Mouse (Mus musculus) intestine, embryonic 16.5 days (tissue): ENCODE measurements at regions not wholly inside any gene's neighbourhood (a gene's known extent, or its start where the extent isn't known, plus 50 kb on each side); places are given as distances from the start of the nearest gene placed in this dataset.
"Not testable (repeated sequence)": the region's sequence is repeated elsewhere in the genome, so short reads cannot be mapped to it uniquely, and the experiment has no call there.

ENCODE experiments used
- ATAC-seq: fragments of 200-750 bp; cut with Nextera tagmentation; 2 replicates; pipeline ENCODE4 v1.8.0; 2017; ENCODE audit warnings: moderate TSS enrichment, moderate library complexity
- H3K27ac ChIP-seq: fragments of 300-500 bp; sonication (generic); 2 replicates; pipeline ENCODE4 v1.5.1; 2014; ENCODE audit warnings: mild to moderate bottlenecking, low read length
- H3K27me3 ChIP-seq: fragments of 300-500 bp; sonication (generic); replicated peaks from 2 replicates; pipeline ENCODE4 v1.6.1; 2014; ENCODE audit warnings: low read length, control low read depth, mixed read lengths; ENCODE audit not compliant: control insufficient read depth, insufficient read depth
- H3K36me3 ChIP-seq: fragments of 300-500 bp; sonication (generic); 2 replicates; pipeline ENCODE4 v1.6.1; 2014; ENCODE audit warnings: low read length, control low read depth; ENCODE audit not compliant: control insufficient read depth, insufficient read depth
- H3K4me1 ChIP-seq: fragments of 300-500 bp; sonication (generic); 2 replicates; pipeline ENCODE4 v1.6.1; 2014; ENCODE audit warnings: low read length, control low read depth, mixed read lengths; ENCODE audit not compliant: control insufficient read depth, insufficient read depth
- H3K4me2 ChIP-seq: fragments of 300-500 bp; sonication (generic); 2 replicates; pipeline ENCODE4 v1.6.1; 2014; ENCODE audit warnings: low read depth, low read length, control low read depth
- H3K4me3 ChIP-seq: fragments of 300-500 bp; sonication (generic); 2 replicates; pipeline ENCODE4 v1.5.1; 2014; ENCODE audit warnings: mild to moderate bottlenecking, low read length
- H3K9ac ChIP-seq: fragments of 300-500 bp; sonication (generic); 2 replicates; pipeline ENCODE4 v1.6.1; 2014; ENCODE audit warnings: low read depth, low read length
- H3K9me3 ChIP-seq: fragments of 300-500 bp; sonication (generic); 2 replicates; pipeline ENCODE4 v1.6.1; 2016; ENCODE audit warnings: low read length, control low read depth; ENCODE audit not compliant: control insufficient read depth
- WGBS: fragments of 180-500 bp; shearing (Covaris S2); extraction: QIAGEN DNeasy Blood & Tissue Kit; methylation state at CpG from one replicate; pipeline ENCODE4 v1.1.7; 2014; 5-methylcytosine and 5-hydroxymethylcytosine counted together

- no peaks in the 10 kb centered on the region for H3K4me1 ChIP-seq
- no peaks in the 10 kb centered on the region for H3K27me3 ChIP-seq
- no peak for ATAC-seq
- H3K27ac ChIP-seq = no peak overlapping the region
- no peak overlapping the region for H3K4me3 ChIP-seq
- H3K9ac ChIP-seq = no peak overlapping the region
- H3K36me3 ChIP-seq = no peaks in the 10 kb centered on the region
- H3K9me3 ChIP-seq = no peaks in the 10 kb centered on the region
- 88% methylated on average over 5 of the region's 5 CpGs for WGBS
- H3K4me2 ChIP-seq = no peak overlapping the region
These were observed 413.9 kb downstream of the Ice1 start for GRCm38 (mm10) chr13:70223485-70223884.

DNA sequence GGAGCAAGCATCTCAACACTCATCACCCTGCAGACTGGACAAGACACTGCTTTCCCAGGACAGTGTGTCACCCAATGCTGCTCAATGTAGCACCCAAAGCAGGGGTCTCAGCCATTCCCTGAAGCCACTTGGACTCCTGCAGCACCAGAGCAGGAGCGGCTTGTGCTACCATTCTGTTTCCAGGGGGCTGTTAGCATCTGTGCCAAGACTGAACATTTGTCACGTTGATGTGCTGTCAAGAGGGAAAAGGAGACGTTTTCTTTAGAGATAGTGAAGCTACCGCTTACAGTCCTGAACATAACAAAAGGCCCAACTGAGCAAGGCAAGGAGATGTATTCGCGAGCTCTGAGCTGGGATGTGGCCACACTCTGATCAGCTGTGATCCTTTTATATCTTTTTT, 410.3 kb downstream of the Ice1 start:
- Histone ChIP-seq H3K9me3 (no peaks in the 10 kb centered on the region), H3K4me2 (no peak overlapping the region), H3K36me3 (no peaks in the 10 kb centered on the region), H3K4me1 (no peaks in the 10 kb centered on the region), H3K27ac (no peak overlapping the region), H3K27me3 (no peaks in the 10 kb centered on the region), H3K9ac (no peak overlapping the region), H3K4me3 (no peak overlapping the region)
- no peak for ATAC-seq
- 74% methylated on average over 6 of the region's 6 CpGs for WGBS

DNA sequence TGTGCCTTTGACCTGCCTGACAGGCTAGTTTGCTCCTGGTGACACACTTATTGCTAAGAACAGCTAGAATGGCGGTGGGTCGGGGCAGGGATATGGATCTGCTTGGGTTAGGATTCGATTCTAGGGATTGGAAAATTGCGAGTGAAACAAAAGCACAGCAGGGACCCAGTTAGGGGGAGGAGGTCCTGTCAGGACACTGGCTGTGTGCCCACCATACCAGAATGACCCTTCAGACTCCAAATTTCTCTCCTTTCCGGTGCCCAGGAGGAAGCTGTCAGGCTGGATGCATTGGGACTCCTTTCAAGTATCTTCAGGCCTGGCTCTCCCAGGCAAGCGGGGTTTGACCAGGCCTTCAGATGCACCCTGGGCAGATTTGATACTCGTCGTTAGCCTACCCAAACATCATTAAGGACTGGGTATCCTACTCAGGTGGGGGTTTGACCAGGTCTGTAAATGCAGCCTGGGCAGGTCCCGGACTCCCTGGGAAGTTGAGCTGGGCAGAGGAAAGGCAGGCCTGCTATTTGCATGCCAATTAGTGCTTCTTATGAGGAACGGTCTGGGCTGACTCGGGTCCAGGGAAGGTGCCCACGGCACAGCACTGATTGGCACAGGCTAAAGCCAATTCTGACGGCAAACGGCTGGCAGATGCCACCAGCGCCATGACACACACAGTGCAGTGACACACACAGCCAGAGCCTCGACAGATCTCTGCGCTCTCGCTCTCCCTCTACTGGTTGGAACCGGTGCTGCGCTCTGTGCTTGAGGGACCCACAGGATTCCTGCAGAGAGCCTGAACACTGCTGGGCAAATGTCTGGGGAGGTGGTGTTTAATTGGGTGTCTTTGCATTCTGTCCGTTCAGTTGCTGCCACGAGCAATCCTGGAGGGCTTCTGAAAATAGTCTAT, 403.3 kb downstream of the Ice1 start:
- H3K4me3 ChIP-seq = no peak overlapping the region
- no peak overlapping the region for H3K27ac ChIP-seq
- 36% methylated on average over 22 of the region's 22 CpGs for WGBS
- peak; percentile 65 for ATAC-seq
- no peaks in the 10 kb centered on the region for H3K36me3 ChIP-seq
- no peaks in the 10 kb centered on the region for H3K27me3 ChIP-seq
- no peaks in the 10 kb centered on the region for H3K4me1 ChIP-seq
- no peaks in the 10 kb centered on the region for H3K9me3 ChIP-seq
- no peak overlapping the region for H3K9ac ChIP-seq
- no peak overlapping the region for H3K4me2 ChIP-seq

GRCm38 (mm10) chr13:70243598-70244157, 393.8 kb downstream of the Ice1 start:
- ATAC-seq = no peak

GRCm38 (mm10) chr13:70260003-70260496, 377.4 kb downstream of the Ice1 start:
- Histone ChIP-seq H3K27me3 (no peaks in the 10 kb centered on the region), H3K36me3 (no peaks in the 10 kb centered on the region), H3K27ac (no peak overlapping the region), H3K4me3 (no peak overlapping the region), H3K9me3 (no peaks in the 10 kb centered on the region), H3K4me2 (no peak overlapping the region), H3K4me1 (no peaks in the 10 kb centered on the region), H3K9ac (no peak overlapping the region)
- WGBS = 31% methylated on average over 12 of the region's 12 CpGs
- no peak for ATAC-seq

More at GRCm38 (mm10) chr13:70243598-70244157, 393.8 kb downstream of the Ice1 start:
- Histone ChIP-seq H3K4me2 (no peak overlapping the region), H3K27ac (no peak overlapping the region), H3K9me3 (no peaks in the 10 kb centered on the region), H3K9ac (no peak overlapping the region), H3K27me3 (no peaks in the 10 kb centered on the region), H3K4me3 (no peak overlapping the region), H3K4me1 (no peaks in the 10 kb centered on the region), H3K36me3 (no peaks in the 10 kb centered on the region)
- whole genome bisulfite sequencing = 87% methylated on average over 4 of the region's 4 CpGs

GRCm38 (mm10) chr13:70263654-70264053, 373.8 kb downstream of the Ice1 start:
- Histone ChIP-seq H3K4me1 (no peaks in the 10 kb centered on the region), H3K9ac (no peak overlapping the region), H3K9me3 (no peaks in the 10 kb centered on the region), H3K4me2 (no peak overlapping the region), H3K36me3 (no peaks in the 10 kb centered on the region), H3K27me3 (no peaks in the 10 kb centered on the region), H3K27ac (no peak overlapping the region), H3K4me3 (no peak overlapping the region)
- WGBS = 84% methylated on average over 3 of the region's 3 CpGs
- ATAC-seq = no peak

GRCm38 (mm10) chr13:70276884-70277378, 360.5 kb downstream of the Ice1 start:
- not testable (repeated sequence) for H3K27ac ChIP-seq, H3K9me3 ChIP-seq, H3K27me3 ChIP-seq, H3K4me1 ChIP-seq, H3K9ac ChIP-seq, H3K4me3 ChIP-seq, H3K36me3 ChIP-seq, ATAC-seq, H3K4me2 ChIP-seq
- 72% methylated on average over 9 of the region's 10 CpGs for WGBS

GRCm38 (mm10) chr13:70277667-70278591, 359.5 kb downstream of the Ice1 start:
- no peaks in the 10 kb centered on the region for H3K9me3 ChIP-seq
- H3K27ac ChIP-seq = no peak overlapping the region
- no peaks in the 10 kb centered on the region for H3K36me3 ChIP-seq
- no peak overlapping the region for H3K4me3 ChIP-seq
- H3K9ac ChIP-seq = no peak overlapping the region
- H3K4me1 ChIP-seq = no peaks in the 10 kb centered on the region
- WGBS = 70% methylated on average over 13 of the region's 13 CpGs
- ATAC-seq = no peak
- no peaks in the 10 kb centered on the region for H3K27me3 ChIP-seq
- H3K4me2 ChIP-seq = no peak overlapping the region
